Mouse (Mus musculus) myocyte (in vitro differentiated cells): ENCODE data around the gene Oser1. TPM values are rescaled to one million over a fixed set of nuclear protein-coding genes. Genes with fewer than 3 reads are reported as not detected.
"Not testable (repeated sequence)": the region's sequence is repeated elsewhere in the genome, so short reads cannot be mapped to it uniquely, and the experiment has no call there.

Experiments used
- H3K27me3 ChIP-seq: one replicate; pipeline ENCODE4 v1.6.1; 2011; ENCODE audit not compliant: control insufficient read depth, insufficient read depth, insufficient read length
- H3K36me3 ChIP-seq: one replicate; pipeline ENCODE4 v1.6.1; 2011; ENCODE audit not compliant: control insufficient read depth, insufficient read depth
- H3K4me2 ChIP-seq: one replicate; pipeline ENCODE4 v1.6.1; 2011; ENCODE audit warnings: low read depth, control low read depth
- H3K4me3 ChIP-seq: one replicate; pipeline ENCODE4 v1.5.1; 2011; ENCODE audit warnings: mild to moderate bottlenecking, control low read depth, moderate library complexity
- H3K79me2 ChIP-seq: one replicate; pipeline ENCODE4 v1.6.1; 2011; ENCODE audit not compliant: control insufficient read depth, insufficient read depth
- H3ac ChIP-seq: one replicate; pipeline ENCODE4 v1.6.1; 2011; ENCODE audit not compliant: control insufficient read depth, insufficient read length
- CEBPB ChIP-seq: IDR thresholded peaks from 2 replicates; pipeline ENCODE4 v1.6.1; 2011; ENCODE audit warnings: mild to moderate bottlenecking, moderate library complexity; ENCODE audit not compliant: poor library complexity, insufficient read depth, severe bottlenecking
- E2F4 ChIP-seq: IDR thresholded peaks from one replicate; pipeline ENCODE4 v1.6.1; 2011; ENCODE audit warnings: mild to moderate bottlenecking, control low read depth, moderate library complexity; ENCODE audit not compliant: insufficient read depth
- MAX ChIP-seq: IDR thresholded peaks from one replicate; pipeline ENCODE4 v1.6.1; 2011; ENCODE audit warnings: low read depth, mild to moderate bottlenecking, control low read depth
- MYOD1 ChIP-seq, 3 experiments: IDR thresholded peaks; one replicate each; pipeline ENCODE4 v1.6.1; 2011; ENCODE audit warnings: control low read depth in 2 of 3, low read depth in 2 of 3, mild to moderate bottlenecking in 2 of 3, moderate library complexity in 1 of 3; ENCODE audit not compliant: insufficient read length in 2 of 3, control insufficient read depth in 1 of 3
- MYOG ChIP-seq, 3 experiments: IDR thresholded peaks; one replicate each; pipeline ENCODE4 v1.6.1; 2011; ENCODE audit warnings: control low read depth in 2 of 3, low read depth in 2 of 3, mild to moderate bottlenecking in 2 of 3; ENCODE audit not compliant: insufficient read length in 2 of 3, control insufficient read depth in 1 of 3, insufficient read depth in 1 of 3
- POLR2A ChIP-seq: IDR thresholded peaks from one replicate; pipeline ENCODE4 v1.6.1; 2011; ENCODE audit warnings: low read depth, mild to moderate bottlenecking, control low read depth, moderate library complexity; ENCODE audit not compliant: insufficient read length
- POLR2AphosphoS2 ChIP-seq: IDR thresholded peaks from one replicate; pipeline ENCODE4 v1.6.1; 2011; ENCODE audit warnings: low read depth, control low read depth; ENCODE audit not compliant: insufficient read length
- REST ChIP-seq: IDR thresholded peaks from one replicate; pipeline ENCODE4 v1.6.1; 2011; ENCODE audit warnings: mild to moderate bottlenecking, control low read depth, moderate library complexity; ENCODE audit not compliant: insufficient read depth, insufficient read length
- SRF ChIP-seq: IDR thresholded peaks from one replicate; pipeline ENCODE4 v1.6.1; 2011; ENCODE audit warnings: low read depth; ENCODE audit not compliant: control insufficient read depth, insufficient read length
- TCF12 ChIP-seq: IDR thresholded peaks from one replicate; pipeline ENCODE4 v1.6.1; 2011; ENCODE audit warnings: mild to moderate bottlenecking, control low read depth; ENCODE audit not compliant: poor library complexity, insufficient read depth, severe bottlenecking
- TCF3 ChIP-seq: IDR thresholded peaks from one replicate; pipeline ENCODE4 v1.6.1; 2011; ENCODE audit warnings: low read depth, control low read depth; ENCODE audit not compliant: insufficient read length
- USF1 ChIP-seq: IDR thresholded peaks from one replicate; pipeline ENCODE4 v1.6.1; 2011; ENCODE audit warnings: low read depth, mild to moderate bottlenecking, control low read depth, moderate library complexity
- polyA plus RNA-seq: library from polyadenylated mRNA; unstranded; fragments of >200 nt; fragmentation: generic; extraction: Trizol; gene quantifications from one replicate; pipeline ENCODE4 v1.2.1, GENCODE M21; 2012; ENCODE audit warnings: missing spikeins

Oser1 gene
- polyA plus RNA-seq, 1 experiment: 30.3 TPM

GRCm38 (mm10) chr2:163411840-163412239, 12.7 kb downstream of the Oser1 start:
- no peaks in the 10 kb centered on the region for H3K27me3 ChIP-seq
- no peak overlapping the region for H3K4me2 ChIP-seq
- peaks cover 38% of the 10 kb centered on the region for H3K79me2 ChIP-seq
- peaks cover 40% of the 10 kb centered on the region for H3K36me3 ChIP-seq
- H3K4me3 ChIP-seq: no peak overlapping the region
- TF ChIP-seq TCF12 (no peak), SRF (no peak), USF1 (no peak), MYOD1 (IDR thresholded peaks at IDR 0.05; ENCODE audit: control insufficient read depth in 1 of 3, insufficient read length in 2 of 3, low read depth in 2 of 3) (no peak), E2F4 (no peak), REST (no peak), POLR2A (no peak), MAX (no peak), MYOG (IDR thresholded peaks at IDR 0.05; ENCODE audit: control insufficient read depth in 1 of 3, insufficient read depth in 1 of 3, insufficient read length in 2 of 3, low read depth in 2 of 3) (no peak), POLR2AphosphoS2 (no peak), TCF3 (no peak), CEBPB (no peak)
- H3ac ChIP-seq: no peak overlapping the region

GRCm38 (mm10) chr2:163411344-163411743, 13.2 kb downstream of the Oser1 start:
- H3K27me3 ChIP-seq, H3K4me2 ChIP-seq, H3K4me3 ChIP-seq, H3ac ChIP-seq: not testable (repeated sequence)
- Histone ChIP-seq H3K79me2 (peaks cover 33% of the 10 kb centered on the region), H3K36me3 (peaks cover 41% of the 10 kb centered on the region)

- Histone ChIP-seq H3K4me3 (no peak overlapping the region), H3K27me3 (no peaks in the 10 kb centered on the region), H3K79me2 (peaks cover 22% of the 10 kb centered on the region), H3K36me3 (peaks cover 41% of the 10 kb centered on the region), H3K4me2 (no peak overlapping the region), H3ac (no peak overlapping the region)
- TF ChIP-seq POLR2A (no peak), E2F4 (no peak), TCF12 (no peak), MAX (no peak), USF1 (no peak), TCF3 (no peak), CEBPB (no peak), REST (no peak), SRF (no peak), MYOD1 (IDR thresholded peaks at IDR 0.05; ENCODE audit: control insufficient read depth in 1 of 3, insufficient read length in 2 of 3, low read depth in 2 of 3) (no peak), POLR2AphosphoS2 (no peak), MYOG (IDR thresholded peaks at IDR 0.05; ENCODE audit: control insufficient read depth in 1 of 3, insufficient read depth in 1 of 3, insufficient read length in 2 of 3, low read depth in 2 of 3) (no peak)
Observed at GRCm38 (mm10) chr2:163410211-163410610, 14.3 kb downstream of the Oser1 start.

- Histone ChIP-seq H3K36me3 (peaks cover 19% of the 10 kb centered on the region), H3K4me3 (no peak overlapping the region), H3K4me2 (no peak overlapping the region), H3K27me3 (no peaks in the 10 kb centered on the region), H3K79me2 (no peaks in the 10 kb centered on the region), H3ac (no peak overlapping the region)
- peak; percentile 38 for TF ChIP-seq POLR2AphosphoS2
- TF ChIP-seq TCF12: no peak
Observed at GRCm38 (mm10) chr2:163404037-163404815, 20.3 kb downstream of the Oser1 start.

GRCm38 (mm10) chr2:163401221-163401620, 23.3 kb downstream of the Oser1 start:
- Histone ChIP-seq H3K79me2 (peaks cover 16% of the 10 kb centered on the region), H3K36me3 (no peaks in the 10 kb centered on the region), H3ac (no peak overlapping the region), H3K4me3 (no peak overlapping the region), H3K27me3 (no peaks in the 10 kb centered on the region), H3K4me2 (peak overlapping the region; percentile 39)
- TF ChIP-seq POLR2AphosphoS2 (no peak), POLR2A (no peak), USF1 (no peak), MYOG (IDR thresholded peaks at IDR 0.05; ENCODE audit: control insufficient read depth in 1 of 3, insufficient read depth in 1 of 3, insufficient read length in 2 of 3, low read depth in 2 of 3) (no peak), MYOD1 (IDR thresholded peaks at IDR 0.05; ENCODE audit: control insufficient read depth in 1 of 3, insufficient read length in 2 of 3, low read depth in 2 of 3) (no peak), TCF12 (no peak), MAX (no peak), TCF3 (no peak), E2F4 (no peak)
